Mouse (Mus musculus) embryonic fibroblast, embryonic 13.5 days (primary cell): ENCODE data around the gene Etfbkmt. TPM values are rescaled to one million over a fixed set of nuclear protein-coding genes. Genes with fewer than 3 reads are reported as not detected.
"Not testable (repeated sequence)": the region's sequence is repeated elsewhere in the genome, so short reads cannot be mapped to it uniquely, and the experiment has no call there.

ENCODE experiments used
- H3K27ac ChIP-seq: 2 replicates; pipeline ENCODE4 v1.5.1; 2012; ENCODE audit warnings: low read length, control low read depth, inconsistent platforms; ENCODE audit not compliant: insufficient read depth
- H3K4me1 ChIP-seq: 2 replicates; pipeline ENCODE4 v1.6.1; 2011; ENCODE audit warnings: low read length; ENCODE audit not compliant: control insufficient read depth, insufficient read depth
- H3K4me3 ChIP-seq: 2 replicates; pipeline ENCODE4 v1.5.1; 2011; ENCODE audit warnings: mild to moderate bottlenecking, control low read depth, low read length; ENCODE audit not compliant: insufficient read depth
- CTCF ChIP-seq: IDR thresholded peaks from 2 replicates; pipeline ENCODE4 v1.5.1; 2011; ENCODE audit warnings: mild to moderate bottlenecking, control low read depth, low read length, moderate library complexity, borderline replicate concordance; ENCODE audit not compliant: insufficient read depth
- POLR2A ChIP-seq: IDR thresholded peaks from 2 replicates; pipeline ENCODE4 v1.6.1; 2011; ENCODE audit warnings: low read depth, mild to moderate bottlenecking, control low read depth, low read length, moderate library complexity
- polyA plus RNA-seq: library from polyadenylated mRNA; stranded (reverse); fragments of >200 nt; gene quantifications from 2 replicates; pipeline ENCODE4 v1.2.4, GENCODE M21; 2011; ENCODE audit warnings: low read depth; ENCODE audit not compliant: missing spikeins, insufficient read length

Etfbkmt gene
- polyA plus RNA-seq, 1 experiment, result 6.0 TPM

DNA sequence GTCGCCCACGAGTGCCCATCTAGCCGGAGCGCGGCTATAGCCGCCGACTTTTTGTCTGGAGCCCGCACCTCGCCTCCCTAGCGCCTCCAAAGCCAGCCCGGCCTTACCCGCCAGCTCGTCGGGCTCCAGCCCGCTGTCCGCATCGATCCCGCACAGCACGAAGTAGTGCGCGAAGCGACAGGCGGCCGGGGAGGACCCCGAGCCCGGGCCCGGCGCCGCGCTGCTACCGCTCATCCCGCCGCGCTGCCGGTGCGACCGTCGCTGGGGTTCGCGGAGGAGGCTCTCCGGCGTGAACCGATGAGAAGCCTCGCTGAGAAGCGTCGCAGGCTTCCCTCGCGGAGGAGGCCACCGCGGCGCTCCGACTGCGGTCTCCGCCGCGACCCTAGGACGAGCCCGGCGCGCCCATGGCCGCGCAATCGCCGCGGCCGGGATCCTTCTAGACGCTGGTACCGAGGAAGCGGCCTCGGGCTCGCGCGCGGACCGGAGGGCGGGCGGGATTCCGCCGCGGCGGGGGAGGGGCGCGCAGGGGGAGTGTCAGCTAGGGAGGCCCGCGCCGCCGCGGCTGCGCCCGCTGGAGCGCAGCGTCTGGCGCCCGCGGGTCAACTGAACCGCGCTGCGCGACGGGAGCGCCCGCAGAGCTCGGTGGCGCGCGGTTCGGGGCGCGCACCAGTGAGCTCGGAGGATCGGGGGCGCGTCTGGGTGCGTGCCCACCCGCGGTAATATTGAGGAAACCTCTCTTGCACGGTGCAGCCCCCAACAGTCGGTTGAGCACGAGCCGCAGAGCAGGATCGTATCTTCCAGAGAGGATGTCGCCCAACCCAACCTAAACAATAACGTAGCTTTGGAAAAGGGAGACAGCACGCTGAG, 38.3 kb upstream of the Etfbkmt start, which contains the start of gene Dennd5b:
TSS of gene Dennd5b (minus strand) at position 605 of the 867 bp plus-strand sequence.
- TF ChIP-seq POLR2A (peak; percentile 52), CTCF (no peak)
- Histone ChIP-seq H3K27ac (peak within 1 kb of the TSS; percentile 72), H3K4me1 (no peaks in the 10 kb centered on the region), H3K4me3 (peak within 1 kb of the TSS; percentile 77)

DNA sequence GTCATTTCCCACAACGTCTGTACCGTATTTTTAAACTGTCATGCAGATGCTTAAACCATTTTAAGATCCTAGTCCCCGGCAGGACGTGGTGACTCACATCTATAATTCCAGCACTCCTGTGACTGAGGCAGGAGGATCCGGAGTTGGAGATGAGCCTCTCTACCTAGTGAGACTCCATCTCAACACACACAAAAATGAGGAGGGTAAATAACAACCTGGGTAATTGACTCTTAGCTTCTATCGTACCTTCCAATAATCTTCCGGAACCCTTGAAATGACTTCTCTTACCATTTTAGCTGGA, 37.8 kb upstream of the Etfbkmt start:
- H3K4me1 ChIP-seq, result no peaks in the 10 kb centered on the region
- TF ChIP-seq POLR2A (no peak), CTCF (no peak)
- H3K27ac ChIP-seq, result no peak overlapping the region
- peak overlapping the region; percentile 77 for H3K4me3 ChIP-seq

DNA sequence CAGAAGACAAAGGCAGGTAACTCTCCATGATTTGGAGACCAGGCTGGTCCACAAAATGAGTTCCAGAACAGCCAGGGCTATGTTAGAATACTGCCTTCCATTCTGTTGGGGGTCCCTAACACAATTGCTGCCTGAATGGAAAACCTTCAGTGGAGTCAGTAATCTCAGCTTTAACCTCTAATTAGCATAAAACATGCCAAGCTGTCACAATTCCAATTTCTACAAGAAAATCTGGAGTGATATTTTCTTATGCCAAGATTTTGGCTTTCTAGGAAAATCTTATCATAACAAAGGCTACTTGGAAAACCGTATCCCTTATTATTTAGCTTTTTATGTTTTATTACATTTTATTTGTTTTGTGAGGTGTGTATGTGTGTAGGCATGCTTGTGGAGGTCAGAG, 36.2 kb upstream of the Etfbkmt start:
- H3K27ac ChIP-seq, result no peak overlapping the region
- no peak overlapping the region for H3K4me3 ChIP-seq
- no peaks in the 10 kb centered on the region for H3K4me1 ChIP-seq
- TF ChIP-seq CTCF (no peak), POLR2A (no peak)

DNA sequence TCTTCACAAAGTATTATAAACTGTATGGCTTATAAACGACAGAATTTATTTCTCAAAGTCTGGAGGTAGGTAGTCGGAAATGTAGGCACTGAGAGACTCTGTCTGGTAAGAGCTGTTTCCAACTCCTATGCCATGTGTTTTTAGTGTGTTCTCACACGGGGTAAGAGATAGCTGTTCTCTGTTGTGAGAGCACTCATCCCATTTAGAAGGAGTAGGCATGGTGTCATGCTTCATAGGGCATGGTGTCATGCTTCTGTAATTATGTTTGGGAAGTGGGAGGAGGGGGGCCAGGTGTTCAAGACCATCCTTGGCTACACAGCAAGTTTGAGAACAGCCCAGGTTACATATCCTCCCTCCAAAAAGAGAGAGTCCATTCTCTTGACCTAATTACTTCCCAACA, 32.0 kb upstream of the Etfbkmt start:
- H3K4me1 ChIP-seq, result no peaks in the 10 kb centered on the region
- TF ChIP-seq POLR2A (no peak), CTCF (no peak)
- H3K4me3 ChIP-seq, result no peak overlapping the region
- no peak overlapping the region for H3K27ac ChIP-seq

DNA sequence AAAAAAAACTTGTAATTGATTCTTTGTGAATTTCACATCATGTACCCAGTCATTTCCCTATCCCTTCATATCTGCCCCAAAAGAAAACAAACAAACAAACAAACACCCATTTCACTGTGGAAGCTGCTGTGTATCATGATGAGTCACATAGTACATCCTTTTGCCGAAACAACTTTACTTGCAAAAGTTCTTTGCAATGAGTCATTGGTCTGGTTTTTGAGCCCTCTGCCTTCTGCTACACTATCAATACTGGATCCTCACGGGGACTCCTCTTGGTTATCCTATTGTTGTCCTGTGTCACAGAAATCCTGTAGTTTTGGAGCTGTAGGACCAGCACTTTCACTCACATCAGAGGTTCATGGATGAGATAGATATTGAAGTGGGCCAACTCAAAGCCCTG, 30.7 kb upstream of the Etfbkmt start:
- TF ChIP-seq POLR2A, result no peak
- no peak for TF ChIP-seq CTCF
- Histone ChIP-seq H3K4me1 (no peaks in the 10 kb centered on the region), H3K27ac (no peak overlapping the region), H3K4me3 (no peak overlapping the region)

DNA sequence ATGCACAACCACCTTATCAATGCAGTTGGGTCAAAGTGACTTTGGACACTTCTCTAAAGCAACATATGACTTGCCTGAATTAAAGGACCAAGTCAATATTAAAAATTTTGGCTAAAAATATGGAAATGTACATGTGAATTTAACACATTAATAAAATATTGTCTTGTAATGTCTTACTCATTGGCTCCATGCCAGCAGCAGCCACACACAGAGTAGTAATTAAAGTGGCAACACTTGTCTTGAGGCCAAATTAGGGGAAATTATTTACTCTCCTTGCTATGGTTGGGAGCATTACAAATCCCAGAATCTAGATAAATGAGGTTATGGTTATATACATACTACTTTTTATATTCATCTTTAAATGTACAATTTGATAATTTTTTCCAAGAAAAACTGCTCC, 22.7 kb upstream of the Etfbkmt start:
- Histone ChIP-seq H3K4me1 (no peaks in the 10 kb centered on the region), H3K4me3 (no peak overlapping the region), H3K27ac (no peak overlapping the region)
- TF ChIP-seq POLR2A, result no peak
- no peak for TF ChIP-seq CTCF

DNA sequence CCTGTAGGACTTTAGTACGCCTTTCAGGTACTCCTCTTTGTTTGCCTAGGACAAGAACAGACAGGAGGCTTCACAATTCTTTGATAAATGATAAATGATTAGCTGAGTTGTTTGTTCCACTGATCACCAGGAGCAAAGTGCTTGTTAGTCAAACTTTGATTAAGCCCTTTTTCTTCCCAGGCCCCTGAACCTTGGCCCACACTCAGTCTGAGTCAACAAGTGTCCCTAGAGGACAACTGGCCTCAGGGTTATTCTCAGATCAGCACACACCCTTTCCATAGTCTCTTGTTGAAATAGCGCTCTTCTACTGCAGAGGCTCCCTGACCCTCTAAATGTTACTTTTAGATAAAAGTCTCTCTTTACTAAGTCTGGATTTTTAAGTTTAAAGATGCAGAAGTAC, 20.7 kb upstream of the Etfbkmt start:
- TF ChIP-seq POLR2A, result no peak
- no peak for TF ChIP-seq CTCF
- Histone ChIP-seq H3K27ac (no peak overlapping the region), H3K4me1 (no peaks in the 10 kb centered on the region), H3K4me3 (no peak overlapping the region)

DNA sequence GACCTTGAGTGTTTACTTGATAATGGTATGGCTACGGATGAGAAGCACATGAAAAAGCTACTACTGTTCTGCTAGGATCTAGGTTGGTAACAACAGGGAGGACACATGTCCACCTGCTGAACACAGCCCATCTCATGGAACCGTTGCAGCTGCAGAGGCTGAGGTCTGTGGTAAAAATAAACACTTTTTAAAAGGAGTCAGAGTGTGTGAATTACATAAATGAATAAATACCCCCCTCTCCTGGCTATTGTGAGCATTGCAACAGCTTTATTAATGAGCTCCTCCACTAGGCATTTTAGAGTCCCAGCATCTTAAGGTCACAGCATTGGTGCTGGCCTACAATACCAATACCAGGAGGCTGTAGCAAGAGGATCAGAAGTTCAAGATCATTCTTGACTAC, 19.8 kb upstream of the Etfbkmt start:
- no peak for TF ChIP-seq POLR2A
- no peak for TF ChIP-seq CTCF
- Histone ChIP-seq H3K4me1 (no peaks in the 10 kb centered on the region), H3K27ac (no peak overlapping the region), H3K4me3 (no peak overlapping the region)

DNA sequence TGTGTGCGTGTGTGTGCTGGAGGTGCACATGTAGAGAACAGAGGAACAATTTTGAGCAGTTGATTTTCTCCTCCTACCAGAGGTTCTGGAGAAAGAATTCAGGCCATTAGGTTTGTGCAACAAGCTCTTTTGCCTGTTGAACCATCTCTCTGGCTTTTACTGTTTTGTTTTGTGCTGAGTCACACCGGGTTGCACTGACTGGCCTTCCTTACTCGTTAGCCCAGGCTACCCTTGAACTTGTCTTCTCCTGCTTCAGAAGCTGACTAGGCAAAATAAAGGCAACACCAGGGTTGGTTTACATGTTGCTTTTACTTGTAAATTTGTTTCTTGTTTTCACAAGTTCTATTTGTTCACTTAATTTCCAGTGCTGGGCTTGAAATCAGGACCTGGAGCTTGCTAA, 16.6 kb upstream of the Etfbkmt start:
- no peaks in the 10 kb centered on the region for H3K4me1 ChIP-seq

DNA sequence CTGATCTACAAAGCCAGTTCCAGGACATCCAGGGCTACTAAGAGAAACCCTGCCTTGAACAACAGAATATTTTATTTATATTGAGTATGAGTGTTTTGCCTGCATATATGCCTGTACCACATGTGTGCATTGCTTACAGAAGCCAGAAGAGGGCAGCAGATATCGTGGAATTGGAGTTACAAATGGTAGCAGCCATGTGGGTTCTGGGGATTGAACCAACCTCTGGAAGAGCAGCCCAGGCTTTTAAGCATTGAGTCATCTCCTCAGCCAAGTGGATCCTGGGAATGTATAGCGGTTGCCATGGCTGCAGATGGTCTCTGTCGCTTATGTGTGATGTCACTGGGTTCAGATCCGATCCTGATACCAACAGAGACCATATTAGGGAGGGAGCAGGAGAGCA, 13.0 kb upstream of the Etfbkmt start:
- TF ChIP-seq CTCF (no peak), POLR2A (no peak)
- Histone ChIP-seq H3K27ac (no peak overlapping the region), H3K4me1 (no peaks in the 10 kb centered on the region), H3K4me3 (no peak overlapping the region)

More for the DNA sequence above, 16.6 kb upstream of the Etfbkmt start:
- TF ChIP-seq POLR2A (no peak), CTCF (no peak)
- H3K27ac ChIP-seq, result no peak overlapping the region
- H3K4me3 ChIP-seq, result no peak overlapping the region

DNA sequence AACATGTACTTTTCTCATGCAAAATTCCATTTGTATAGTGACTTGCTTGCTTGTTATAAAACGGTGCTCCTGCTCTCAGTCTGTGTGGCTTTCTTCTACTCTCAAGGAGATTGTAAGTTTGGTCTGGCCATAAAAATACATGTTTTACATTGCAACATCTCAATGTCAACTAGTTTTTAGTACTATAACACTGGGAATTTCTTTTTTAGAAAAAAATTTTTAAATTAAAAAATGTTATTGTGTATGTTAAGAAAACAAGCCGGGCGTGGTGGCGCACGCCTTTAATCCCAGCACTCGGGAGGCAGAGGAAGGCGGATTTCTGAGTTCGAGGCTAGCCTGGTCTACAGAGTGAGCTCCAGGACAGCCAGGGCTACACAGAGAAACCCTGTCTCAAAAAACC, 9.8 kb upstream of the Etfbkmt start, which contains the start of gene Gm10203:
TSS of gene Gm10203 (plus strand) at position 301 of the 400 bp plus-strand sequence.
- not testable (repeated sequence) for H3K27ac ChIP-seq, H3K4me3 ChIP-seq, H3K4me1 ChIP-seq
